Mouse (Mus musculus) kidney, adult 2 months (tissue): Measurements from ENCODE around the gene Flt1. TPM values are rescaled to one million over a fixed set of nuclear protein-coding genes. Genes with fewer than 3 reads are reported as not detected.

Experiments
- DNase-seq: peaks from one replicate; pipeline ENCODE4 v3.0.0; 2021
- H3K27ac ChIP-seq: fragments of 200-500 bp; 2 replicates; pipeline ENCODE4 v1.5.1; 2012; ENCODE audit warnings: low read depth, low read length, control low read depth, inconsistent platforms; ENCODE audit not compliant: insufficient read depth
- H3K27me3 ChIP-seq: fragments of 200-500 bp; replicated peaks from 2 replicates; pipeline ENCODE4 v1.6.1; 2012; ENCODE audit warnings: mild to moderate bottlenecking, moderate library complexity, low read length, inconsistent platforms; ENCODE audit not compliant: control insufficient read depth, insufficient read depth
- H3K36me3 ChIP-seq: fragments of 200-500 bp; 2 replicates; pipeline ENCODE4 v1.6.1; 2012; ENCODE audit warnings: mild to moderate bottlenecking, moderate library complexity, low read length, inconsistent platforms; ENCODE audit not compliant: control insufficient read depth, insufficient read depth
- H3K4me1 ChIP-seq: fragments of 200-500 bp; 2 replicates; pipeline ENCODE4 v1.6.1; 2011; ENCODE audit warnings: low read length; ENCODE audit not compliant: control insufficient read depth, insufficient read depth
- H3K4me3 ChIP-seq: fragments of 200-500 bp; 2 replicates; pipeline ENCODE4 v1.5.1; 2011; ENCODE audit warnings: mild to moderate bottlenecking, low read depth, low read length, control low read depth; ENCODE audit not compliant: insufficient read depth
- CTCF ChIP-seq: fragments of 200-500 bp; conservative IDR thresholded peaks from 2 replicates; pipeline ENCODE4 v1.5.1; 2011; ENCODE audit warnings: low read depth, mild to moderate bottlenecking, control low read depth, low read length, moderate library complexity, mixed read lengths; ENCODE audit not compliant: insufficient read depth, insufficient read length
- POLR2A ChIP-seq: fragments of 200-500 bp; IDR thresholded peaks from one replicate; pipeline ENCODE4 v1.6.1; 2011; ENCODE audit warnings: low read depth, low read length, control low read depth
- WGBS: fragments of 180-500 bp; shearing (Covaris S2); methylation state at CpG from one replicate; pipeline ENCODE4 v1.1.7; 2018; 5-methylcytosine and 5-hydroxymethylcytosine counted together
- polyA plus RNA-seq: library from polyadenylated mRNA; depleted of rRNA; stranded (reverse); fragments of >200 nt; gene quantifications from 2 replicates; pipeline ENCODE4 v1.2.3, GENCODE M21; 2012

The Flt1 gene
- polyA plus RNA-seq, 1 experiment, result 17.5 TPM

DNA sequence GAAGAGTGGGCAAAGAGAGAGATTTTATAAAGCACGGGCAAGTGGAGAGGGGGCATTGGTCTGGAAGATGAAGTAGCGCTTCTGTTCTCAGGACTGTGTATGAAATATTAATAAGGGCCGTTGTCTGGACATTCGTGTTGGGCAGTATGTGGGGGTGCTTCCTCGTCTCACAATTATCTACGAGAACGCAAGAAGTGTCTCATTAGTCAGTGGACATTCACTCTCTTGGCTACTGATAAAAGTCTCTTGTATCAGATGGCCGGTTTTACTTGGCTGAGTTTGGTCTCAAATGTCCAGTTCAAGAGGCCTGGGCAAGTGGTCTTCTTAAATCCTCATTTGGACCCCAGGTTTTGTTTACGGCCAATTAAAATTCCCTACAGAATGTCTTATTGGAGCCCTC, 60.4 kb downstream of the Flt1 start:
- TF ChIP-seq CTCF, result no peak
- no peak for TF ChIP-seq POLR2A
- no peak overlapping the region for H3K4me3 ChIP-seq
- no peak overlapping the region for H3K27ac ChIP-seq
- DNase-seq, result no peak
- H3K36me3 ChIP-seq, result no peaks in the 10 kb centered on the region
- no peaks in the 10 kb centered on the region for H3K4me1 ChIP-seq
- no peaks in the 10 kb centered on the region for H3K27me3 ChIP-seq
- WGBS, result 59% methylated on average over 9 of the region's 9 CpGs

DNA sequence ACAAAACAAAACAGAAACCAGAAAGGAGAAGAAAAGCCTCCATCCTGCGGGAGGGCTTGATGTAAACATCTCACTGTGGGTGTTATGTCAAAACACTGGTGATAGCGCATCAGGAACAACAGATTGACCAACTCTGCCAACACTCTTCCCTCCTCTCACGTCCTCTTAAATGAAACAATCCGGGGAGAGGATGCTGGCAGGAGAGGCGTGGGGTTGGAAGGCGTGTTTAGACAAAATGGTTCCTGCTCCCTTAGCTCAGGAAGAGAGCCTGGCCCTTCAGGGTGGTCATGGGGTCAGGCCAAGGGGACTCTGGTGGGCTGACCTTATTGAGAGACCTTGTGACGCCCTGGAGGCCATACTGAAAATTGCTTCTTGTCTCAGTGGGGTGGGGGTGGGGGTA, 65.9 kb downstream of the Flt1 start:
- no peaks in the 10 kb centered on the region for H3K36me3 ChIP-seq
- no peak overlapping the region for H3K4me3 ChIP-seq
- H3K4me1 ChIP-seq, result no peaks in the 10 kb centered on the region
- DNase-seq, result no peak
- H3K27ac ChIP-seq, result no peak overlapping the region
- no peak for TF ChIP-seq POLR2A
- no peak for TF ChIP-seq CTCF
- H3K27me3 ChIP-seq, result no peaks in the 10 kb centered on the region
- WGBS, result 77% methylated on average over 7 of the region's 7 CpGs

- peak; percentile 89 for DNase-seq
- 57% methylated on average over 17 of the region's 17 CpGs for whole genome bisulfite sequencing
- Histone ChIP-seq H3K27ac (peak overlapping the region; percentile 64), H3K4me1 (no peaks in the 10 kb centered on the region), H3K27me3 (no peaks in the 10 kb centered on the region), H3K36me3 (no peaks in the 10 kb centered on the region), H3K4me3 (no peak overlapping the region)
- TF ChIP-seq POLR2A (no peak), CTCF (no peak)
These were observed 67.6 kb downstream of the Flt1 start for GRCm38 (mm10) chr5:147657882-147658855.

- Histone ChIP-seq H3K36me3 (no peaks in the 10 kb centered on the region), H3K4me3 (no peak overlapping the region), H3K27ac (no peak overlapping the region), H3K27me3 (no peaks in the 10 kb centered on the region), H3K4me1 (no peaks in the 10 kb centered on the region)
- 81% methylated on average over 7 of the region's 7 CpGs for WGBS
- TF ChIP-seq CTCF (peak; percentile 32), POLR2A (no peak)
- no peak for DNase-seq
These were observed 70.0 kb downstream of the Flt1 start for GRCm38 (mm10) chr5:147655761-147656160.

DNA sequence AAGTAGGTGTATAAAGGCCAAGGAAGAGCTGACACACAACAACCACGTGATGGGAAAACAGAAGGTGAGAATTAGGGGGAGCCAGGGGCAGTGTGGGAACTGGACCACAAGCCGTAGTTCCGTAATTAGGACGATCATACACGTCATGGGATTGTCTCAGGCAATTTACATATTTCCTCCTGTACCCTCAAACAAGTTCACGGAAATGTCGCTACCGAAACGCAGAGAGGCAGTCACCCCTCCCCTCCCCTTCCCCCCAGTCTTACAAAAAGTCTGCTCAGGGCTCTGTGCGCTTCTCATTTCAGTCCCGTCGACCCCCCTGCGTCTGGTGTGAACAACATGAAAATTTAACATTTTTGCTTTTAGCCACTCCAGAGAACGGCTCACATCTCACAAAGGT, 74.6 kb downstream of the Flt1 start:
- TF ChIP-seq POLR2A (no peak), CTCF (no peak)
- peak; percentile 14 for DNase-seq
- Histone ChIP-seq H3K4me3 (no peak overlapping the region), H3K36me3 (no peaks in the 10 kb centered on the region), H3K27me3 (no peaks in the 10 kb centered on the region; the same call in 1 of the 2 replicates), H3K4me1 (no peaks in the 10 kb centered on the region), H3K27ac (peak overlapping the region; percentile 33; the same call in 1 of the 2 replicates)
- WGBS, result 75% methylated on average over 14 of the region's 14 CpGs

- no peaks in the 10 kb centered on the region for H3K36me3 ChIP-seq
- no peaks in the 10 kb centered on the region; the same call in 1 of the 2 replicates for H3K27me3 ChIP-seq
- DNase-seq, result peak; percentile 16
- 69% methylated on average over 14 of the region's 14 CpGs for WGBS
- no peak overlapping the region for H3K4me3 ChIP-seq
- TF ChIP-seq CTCF (no peak), POLR2A (no peak)
- no peaks in the 10 kb centered on the region; the same call in 1 of the 2 replicates for H3K4me1 ChIP-seq
- H3K27ac ChIP-seq, result peak overlapping the region; percentile 15
These were observed 79.4 kb downstream of the Flt1 start for GRCm38 (mm10) chr5:147646351-147646929.
